Mouse (Mus musculus): ENCODE measurements at regions not wholly inside any gene's neighbourhood (a gene's known extent, or its start where the extent isn't known, plus 50 kb on each side); places are given as distances from the start of the nearest gene placed in this dataset.

GRCm38 (mm10) chr13:51899319-51900042 lies 53.0 kb downstream of the Gadd45g start:
- ATAC-seq (replicated peaks; ENCODE audit: poor library complexity) = no peak

DNA sequence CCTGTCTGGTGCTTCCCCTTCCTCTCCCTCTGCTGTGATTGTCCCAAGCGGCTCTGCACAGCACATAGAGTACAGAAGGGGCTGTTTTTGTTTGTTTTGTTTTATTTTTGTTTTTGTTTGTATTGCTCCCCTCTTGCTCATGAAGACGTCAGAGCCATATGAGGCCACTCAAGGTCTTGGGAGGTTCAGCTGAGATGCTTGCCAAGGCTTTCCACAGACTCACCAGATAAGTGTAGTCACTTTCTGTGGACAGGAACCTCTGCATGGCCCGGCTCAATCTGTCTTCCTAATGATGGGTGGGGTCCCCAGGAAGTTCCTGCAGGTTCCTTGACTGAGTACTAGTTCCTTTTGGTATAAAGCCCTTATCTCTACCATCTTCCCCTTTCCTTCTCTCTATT lies 53.6 kb downstream of the Gadd45g start:
- no peak for ATAC-seq (replicated peaks; ENCODE audit: poor library complexity)

DNA sequence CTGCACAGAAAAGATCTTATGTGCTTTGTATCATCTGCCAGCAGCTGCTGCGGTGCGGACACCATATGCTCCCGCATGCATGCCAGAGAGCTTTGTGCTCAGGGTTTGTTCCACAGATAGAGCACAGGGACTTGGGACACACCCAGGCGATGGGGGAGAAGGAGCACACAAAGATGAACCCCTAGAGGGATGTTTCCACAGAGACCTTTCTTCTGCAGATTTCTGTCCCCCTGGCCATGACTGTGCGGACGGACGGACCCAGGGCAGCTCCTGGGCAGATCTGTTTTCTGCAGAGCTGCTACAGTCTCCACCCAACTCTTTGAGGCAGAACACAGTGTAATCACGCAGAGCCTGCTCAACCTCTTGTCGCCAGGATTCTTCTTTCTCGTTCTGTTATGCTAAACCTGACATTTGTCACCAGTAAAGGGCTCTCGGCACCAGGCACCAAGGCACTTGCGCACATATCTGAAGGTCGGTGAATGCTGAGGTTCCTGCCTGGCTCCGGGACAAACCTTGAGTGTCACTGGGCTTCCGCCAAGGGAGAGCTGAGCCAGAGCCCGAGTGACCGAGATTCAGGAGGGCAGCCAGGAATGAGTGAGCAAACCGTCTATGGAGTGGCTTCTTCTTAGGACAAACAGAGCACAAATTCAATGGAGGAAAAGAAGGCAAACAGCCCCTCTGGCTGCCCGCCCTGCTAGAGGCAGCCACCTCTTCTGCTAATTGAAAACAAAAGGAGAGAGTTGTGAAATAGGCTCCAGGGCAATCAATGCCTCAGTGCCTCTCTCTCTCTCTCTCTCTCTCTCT lies 56.2 kb downstream of the Gadd45g start:
- peak; percentile 38; the same call in 1 of the 2 replicates for ATAC-seq (replicated peaks; ENCODE audit: poor library complexity)

DNA sequence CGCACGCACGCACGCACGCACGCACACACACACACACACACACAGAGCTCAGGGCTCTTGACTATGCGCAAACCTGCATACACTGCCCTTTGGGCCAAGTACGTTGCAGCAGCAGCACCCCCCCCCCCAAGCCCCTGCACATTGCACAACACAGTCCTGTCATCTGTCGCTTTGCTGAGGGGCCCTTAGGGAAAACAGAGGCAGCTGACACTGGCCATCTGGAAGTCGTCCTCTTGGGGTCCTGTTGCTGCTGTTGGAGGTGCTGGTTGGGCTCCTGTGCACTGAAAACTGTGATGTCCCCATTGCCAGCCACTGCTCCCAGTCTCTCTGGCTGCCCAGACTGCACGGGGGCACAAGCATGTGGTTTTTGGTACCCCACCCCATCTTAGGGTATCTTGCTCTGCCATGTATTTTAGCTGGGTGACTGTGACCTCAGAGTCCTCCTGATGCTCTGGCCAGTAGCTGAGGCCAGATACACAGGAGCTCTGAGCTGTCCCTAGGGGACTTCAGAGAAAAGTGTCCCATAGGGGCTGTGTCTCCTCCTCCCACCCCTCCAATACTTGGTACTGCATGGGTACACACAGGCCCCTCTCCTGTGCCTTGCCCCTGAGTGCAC lies 57.0 kb downstream of the Gadd45g start:
- peak; percentile 59 for ATAC-seq (replicated peaks; ENCODE audit: poor library complexity)

GRCm38 (mm10) chr13:51905270-51905669 lies 58.8 kb downstream of the Gadd45g start:
- ATAC-seq (replicated peaks; ENCODE audit: poor library complexity) = no peak

DNA sequence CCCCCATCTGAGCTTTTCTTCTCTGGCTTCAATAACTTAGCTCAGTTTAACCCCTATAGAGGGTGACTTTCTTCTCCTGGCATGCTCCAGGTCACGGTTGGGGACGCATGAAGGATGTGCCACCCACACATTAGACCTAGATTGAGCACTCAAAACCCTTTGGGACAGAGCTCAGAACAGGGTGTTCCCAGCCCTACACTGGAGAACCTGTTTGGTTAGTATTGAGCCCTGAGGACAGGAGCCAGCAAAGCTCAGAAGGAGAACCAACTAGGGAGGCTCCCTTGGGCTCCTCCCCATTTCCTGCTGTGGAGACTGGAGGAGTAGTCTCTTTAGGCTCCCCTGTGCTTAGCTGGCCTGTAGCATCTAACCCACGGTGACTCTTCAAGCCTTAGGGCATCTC lies 59.6 kb downstream of the Gadd45g start:
- ATAC-seq (replicated peaks; ENCODE audit: poor library complexity) = no peak

DNA sequence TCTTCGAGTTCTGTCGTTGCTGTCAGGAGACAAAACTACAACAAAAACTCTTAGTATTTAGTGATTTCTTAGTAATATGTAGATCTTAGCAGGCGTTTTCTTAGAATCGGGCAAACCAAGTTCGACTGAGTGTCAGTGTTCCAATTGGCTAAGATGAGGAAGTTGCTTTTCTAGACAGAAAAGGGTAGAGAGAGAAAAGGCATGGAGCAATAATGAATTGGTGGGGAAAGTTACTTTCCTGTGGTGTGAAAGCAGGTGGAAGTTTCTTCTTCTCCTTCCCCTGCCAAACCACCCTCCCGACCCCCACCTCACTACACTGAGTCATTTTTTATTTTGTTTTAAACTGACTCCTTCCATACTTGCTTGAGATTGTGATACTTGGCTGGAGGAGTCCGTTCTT lies 62.0 kb downstream of the Gadd45g start:
- ATAC-seq (replicated peaks; ENCODE audit: poor library complexity) = peak; percentile 73

DNA sequence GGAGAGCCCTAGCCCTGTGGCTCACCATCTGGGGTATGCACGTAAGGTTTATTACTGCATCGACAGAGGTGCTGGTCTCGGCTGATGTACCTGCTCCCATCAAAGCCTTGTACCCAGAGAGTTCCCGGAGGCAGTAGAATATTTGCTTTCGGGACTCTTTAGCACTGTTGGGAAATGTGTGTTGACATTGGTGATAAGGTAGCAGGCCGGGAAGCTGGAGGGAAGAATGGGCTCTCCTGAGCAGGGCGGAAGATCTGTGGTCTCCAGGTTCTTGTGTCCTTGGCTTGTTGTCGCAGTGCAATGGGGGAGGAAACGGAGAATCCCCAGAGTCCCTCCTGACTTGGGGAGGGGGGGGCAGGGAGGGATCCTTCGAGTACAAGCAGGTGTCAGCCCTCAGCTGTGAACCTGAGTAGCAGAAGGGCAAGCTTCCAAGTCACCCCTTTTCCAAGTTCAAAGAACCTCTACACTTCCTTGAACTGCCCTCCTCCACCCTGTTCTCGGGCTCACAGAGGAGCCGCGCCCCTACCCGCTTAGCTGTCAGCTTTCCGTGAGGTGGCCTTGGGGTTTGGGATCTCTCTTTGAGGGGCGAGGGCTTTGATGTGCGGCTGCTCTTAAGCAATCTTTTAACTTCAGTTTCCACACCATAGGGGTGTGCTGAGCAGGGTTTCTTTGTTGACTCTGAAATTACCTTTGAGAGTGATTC lies 65.0 kb downstream of the Gadd45g start:
- ATAC-seq (replicated peaks; ENCODE audit: poor library complexity) = 0 out of 2 replicates have a peak, but pooled peaks have one; percentile 25

- ATAC-seq (replicated peaks; ENCODE audit: poor library complexity) = no peak
Observed at GRCm38 (mm10) chr13:51912477-51912876, 66.0 kb downstream of the Gadd45g start.

- ATAC-seq (replicated peaks; ENCODE audit: poor library complexity) = no peak
Observed at GRCm38 (mm10) chr13:51912994-51913393, 66.5 kb downstream of the Gadd45g start.

DNA sequence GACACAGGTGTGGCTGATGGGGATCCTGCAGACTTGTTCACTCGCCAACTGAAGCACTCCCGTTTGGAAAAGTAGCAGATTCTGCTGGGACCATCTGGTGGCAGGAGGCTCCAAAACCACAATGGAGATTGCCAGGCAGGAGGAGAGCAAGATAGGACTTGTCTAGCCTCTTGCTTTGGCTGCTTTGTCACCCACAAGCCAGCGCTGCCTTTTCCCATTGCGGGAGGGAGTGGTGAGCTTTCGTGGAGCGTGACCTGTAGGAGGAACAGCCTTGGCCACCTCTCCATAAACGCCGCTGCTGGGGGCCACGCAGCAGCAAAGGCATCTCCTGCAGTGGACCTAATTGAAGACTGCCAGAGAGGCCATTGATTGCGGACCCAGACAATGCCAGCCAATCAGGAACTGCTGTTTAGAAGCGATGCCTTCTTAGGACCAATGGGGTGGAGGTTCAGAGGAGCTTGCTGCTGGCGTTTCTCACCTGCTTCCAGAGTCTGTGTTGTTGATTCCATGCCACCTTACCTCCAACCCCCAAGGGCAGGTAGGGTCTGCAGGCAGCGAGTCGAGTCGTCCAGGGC lies 70.3 kb downstream of the Gadd45g start:
- peak; percentile 40 for ATAC-seq (replicated peaks; ENCODE audit: poor library complexity)

- no peak for ATAC-seq (replicated peaks; ENCODE audit: poor library complexity)
Observed at GRCm38 (mm10) chr13:51917658-51918057, 71.2 kb downstream of the Gadd45g start.

GRCm38 (mm10) chr13:51918108-51918507 lies 71.6 kb downstream of the Gadd45g start:
- ATAC-seq (replicated peaks; ENCODE audit: poor library complexity) = no peak

DNA sequence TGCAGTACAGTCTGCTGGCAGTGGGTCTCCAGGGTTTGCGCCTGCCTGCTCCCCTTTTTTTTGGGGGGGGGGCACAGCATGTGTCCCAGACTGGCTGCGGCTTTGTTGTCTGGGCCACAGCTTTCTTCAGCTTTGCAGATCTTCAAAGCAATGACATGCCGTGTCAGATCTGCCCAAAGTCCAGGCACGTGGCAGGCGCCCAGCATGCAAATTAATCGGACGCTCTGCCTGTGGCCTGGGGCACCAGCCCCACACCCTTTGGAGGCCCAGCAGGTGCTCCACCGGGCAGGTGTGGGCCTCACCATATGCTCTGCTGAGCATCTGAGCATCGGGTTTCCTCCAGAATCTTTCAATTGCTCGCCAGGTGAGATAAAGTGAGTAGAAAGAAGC lies 72.3 kb downstream of the Gadd45g start:
- no peak for ATAC-seq (replicated peaks; ENCODE audit: poor library complexity)

GRCm38 (mm10) chr13:51919171-51919793 lies 72.8 kb downstream of the Gadd45g start:
- ATAC-seq (replicated peaks; ENCODE audit: poor library complexity) = no peak

DNA sequence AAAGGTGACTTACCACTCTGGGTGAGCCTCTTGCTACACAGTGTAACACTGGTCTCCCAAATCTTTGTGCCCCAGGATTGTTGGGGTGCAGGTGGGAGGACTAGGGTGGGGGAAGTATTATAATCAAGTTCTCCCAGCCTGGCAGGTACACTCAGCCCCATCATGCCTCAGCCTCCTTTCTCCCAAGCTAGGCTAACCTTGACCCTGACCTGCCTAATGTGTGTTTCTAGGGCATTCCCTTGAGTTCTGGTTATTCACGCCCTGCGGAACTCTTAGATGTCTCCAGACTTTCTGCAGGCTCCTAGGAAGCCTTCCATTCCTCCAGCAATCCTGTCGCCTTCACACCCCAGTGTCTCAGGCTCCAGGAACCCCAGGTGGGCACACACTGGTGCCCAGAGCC lies 73.5 kb downstream of the Gadd45g start:
- ATAC-seq (replicated peaks; ENCODE audit: poor library complexity) = no peak

DNA sequence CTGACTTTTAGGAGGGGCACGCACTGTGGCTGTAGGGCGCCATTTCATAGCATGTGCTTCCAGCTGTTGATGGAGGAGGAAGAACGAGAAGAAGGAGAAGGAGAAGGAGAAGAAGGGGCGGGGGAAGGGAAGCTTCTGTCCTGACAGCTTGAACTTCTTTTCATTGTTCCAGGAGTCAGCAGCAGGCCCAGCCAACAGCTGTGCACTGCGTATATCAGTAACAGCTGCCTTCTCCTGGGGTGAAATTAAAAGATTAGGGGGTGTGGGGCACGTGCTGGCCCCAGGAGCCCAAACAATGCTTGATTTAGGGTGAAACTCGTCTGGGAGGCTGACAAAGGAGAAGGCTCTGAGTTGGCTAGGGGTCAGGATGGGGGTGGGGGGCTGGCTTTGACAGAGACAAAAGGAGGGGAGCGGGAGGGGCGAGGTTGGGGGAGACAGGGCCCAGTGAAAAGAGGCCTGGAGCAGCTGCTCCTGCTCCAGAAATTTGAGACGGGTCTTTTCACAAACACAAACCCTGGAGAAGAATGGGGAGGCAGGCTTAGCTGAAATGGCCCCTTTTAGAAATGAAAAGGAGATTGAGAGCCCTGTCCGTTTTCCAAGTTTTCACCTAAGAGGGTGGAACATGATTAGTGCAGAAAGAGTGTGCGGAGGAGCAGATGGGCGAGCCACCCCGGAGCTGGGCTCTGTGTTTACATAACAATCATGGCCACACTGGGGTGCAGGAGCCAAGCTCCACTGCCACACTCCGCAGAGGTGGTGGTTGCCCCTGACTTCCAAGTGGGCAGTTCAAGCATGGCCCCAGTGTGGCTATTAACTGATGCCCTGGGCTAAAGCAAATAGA lies 74.3 kb downstream of the Gadd45g start:
- peak; percentile 45 for ATAC-seq (replicated peaks; ENCODE audit: poor library complexity)

- ATAC-seq (replicated peaks; ENCODE audit: poor library complexity) = no peak
Observed at GRCm38 (mm10) chr13:51921550-51921949, 75.1 kb downstream of the Gadd45g start.

- ATAC-seq (replicated peaks; ENCODE audit: poor library complexity) = no peak
Observed at GRCm38 (mm10) chr13:51926764-51927163, 80.3 kb downstream of the Gadd45g start.

- no peak for ATAC-seq (replicated peaks; ENCODE audit: poor library complexity)
Observed at GRCm38 (mm10) chr13:51929730-51930129, 83.3 kb downstream of the Gadd45g start.
